Mouse (Mus musculus): ENCODE results near the gene Tesk1.

- no peak for TF ChIP-seq POLR2A (IDR thresholded peaks at IDR 0.05; ENCODE audit: borderline replicate concordance, low read depth, low read length)
- TF ChIP-seq CTCF (IDR thresholded peaks at IDR 0.05; ENCODE audit: low read depth, low read length): no peak
These were observed 34.9 kb downstream of the Tesk1 start for GRCm38 (mm10) chr4:43476604-43477003.

Data from bone marrow macrophage, adult 2 months (primary cell).